In the genomic region with DNA sequence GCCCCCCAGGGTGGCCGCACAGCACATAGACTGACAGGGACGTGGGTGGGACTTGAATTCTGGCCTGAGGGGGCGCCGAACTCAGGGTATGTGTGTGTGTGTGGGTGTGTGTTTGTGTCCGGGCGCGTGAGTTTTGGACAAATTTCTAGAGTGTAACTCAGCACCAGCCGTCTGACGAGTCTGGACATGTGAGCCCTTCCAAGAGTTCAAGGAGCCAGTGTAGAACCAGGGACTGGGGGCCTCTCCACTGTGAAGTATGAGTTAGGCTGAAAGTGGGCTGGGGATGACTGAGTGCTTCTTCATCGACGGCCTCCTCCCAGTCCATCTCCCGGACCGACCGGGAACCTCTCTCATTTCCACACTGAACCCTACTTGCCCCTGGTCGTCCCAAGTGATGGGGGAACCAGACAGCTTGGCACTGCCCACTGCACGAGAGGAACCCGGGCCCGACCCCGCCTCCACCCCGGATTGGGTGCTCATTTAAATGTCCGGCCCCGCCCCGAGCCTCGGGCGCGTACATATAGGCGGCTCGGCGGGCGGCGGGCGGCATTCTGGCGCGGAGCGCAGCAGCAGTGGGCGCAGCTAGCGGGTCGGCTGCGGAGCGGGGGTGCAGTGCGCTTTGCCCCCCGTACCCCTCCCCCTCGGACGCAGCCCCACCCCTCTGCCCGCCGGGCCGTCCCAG, we compare ENCODE assay signal across 8 mouse cellular contexts. TPM values are rescaled to one million over a fixed set of nuclear protein-coding genes. Genes with fewer than 3 reads are reported as not detected.
DNase-seq lines count a peak whose midpoint lies in the region; ATAC-seq lines count a peak whose summit lies in the region.

A gene (plus strand): TSS at position 496 of the 682 bp plus-strand sequence.

- peak; percentile 78 for DNase-seq in T-cell, adult 2 months (ENCODE audit: low spot score)
- peak; percentile 94 for DNase-seq in embryo, embryonic 11 days
- peak; percentile 60 to 67 for DNase-seq in gastrocnemius, postnatal 36 days
- DNase-seq in intestine, embryonic 14.5 days (ENCODE audit: low spot score): peak; percentile 93
- peak; percentile 90 to 95 for DNase-seq in left cerebral cortex, postnatal 10 days (ENCODE audit: extremely low spot score in 1 of 2, low spot score in 2 of 2)
- DNase-seq in right cerebral cortex, postnatal 10 days (ENCODE audit: low spot score in 2 of 2): peak; percentile 95 to 96
- peak; percentile 87 for DNase-seq in urinary bladder, postnatal 25 days (ENCODE audit: low spot score)

- peak within 1 kb of the TSS; percentile 99 for H3K9ac ChIP-seq in intestine, embryonic 14.5 days (ENCODE audit: low read length)

- peak within 1 kb of the TSS; percentile 59 for H3K4me2 ChIP-seq in intestine, embryonic 14.5 days (ENCODE audit: low read length)

- no peaks in the 10 kb centered on the region for H3K27me3 ChIP-seq in intestine, embryonic 14.5 days (replicated peaks; ENCODE audit: control insufficient read depth, insufficient read depth, low read length)
- peaks cover 56% of the 10 kb centered on the region for H3K27me3 ChIP-seq in megakaryocyte, embryonic 14.5 days (replicated peaks)

- peaks cover 29% of the 10 kb centered on the region for H3K36me3 ChIP-seq in intestine, embryonic 14.5 days (ENCODE audit: control insufficient read depth, insufficient read depth, low read length)
- peaks cover 21% of the 10 kb centered on the region for H3K36me3 ChIP-seq in megakaryocyte, embryonic 14.5 days (replicated peaks; ENCODE audit: low read length)

- intact Hi-C loops in gastrocnemius, postnatal 36 days (cut with DNase I): no loop called here
- intact Hi-C loops in left cerebral cortex, postnatal 10 days (cut with DNase I): no loop called here

- 0 out of 2 replicates have a peak, but pooled peaks cover 15% of the 10 kb centered on the region for H3K4me1 ChIP-seq in intestine, embryonic 14.5 days (replicated peaks; ENCODE audit: control insufficient read depth, insufficient read depth, low read length)
- peaks cover 23% of the 10 kb centered on the region for H3K4me1 ChIP-seq in megakaryocyte, embryonic 14.5 days

- WGBS in intestine, embryonic 14.5 days: 6% methylated on average over 47 of the region's 47 CpGs

- H3K4me3 ChIP-seq in intestine, embryonic 14.5 days (ENCODE audit: low read depth, low read length): peak within 1 kb of the TSS; percentile 80
- peak within 1 kb of the TSS; percentile 91 for H3K4me3 ChIP-seq in megakaryocyte, embryonic 14.5 days (replicated peaks)

- peak within 1 kb of the TSS; percentile 95 for H3K27ac ChIP-seq in intestine, embryonic 14.5 days (ENCODE audit: low read depth)

- ATAC-seq in intestine, embryonic 14.5 days (replicated peaks; ENCODE audit: low FRiP score, low TSS enrichment, low read depth): peak; percentile 85

- no peaks in the 10 kb centered on the region for H3K9me3 ChIP-seq in intestine, embryonic 14.5 days (ENCODE audit: control insufficient read depth, low read length)
- H3K9me3 ChIP-seq in megakaryocyte, embryonic 14.5 days: no peaks in the 10 kb centered on the region

RNA-seq across cellular contexts. Expression of the gene that starts here (rescaled TPM):
- total RNA-seq in gastrocnemius, postnatal 36 days (2021): 1 to 10 TPM; 1.0 to 1.9 TPM
- polyA plus RNA-seq in intestine, embryonic 14.5 days (2014; fragmentation: Nextera tagmentation; extraction: Ambion mirVana): 595 and 619 TPM in 2 replicates
- 100 to 1,000 TPM; 884 to 935 TPM for total RNA-seq in left cerebral cortex, postnatal 10 days (2021)
- polyA plus RNA-seq in megakaryocyte, embryonic 14.5 days (2012; ENCODE audit: insufficient read depth, low replicate concordance): 5.0 and 61.7 TPM in 2 replicates

Comparison
In these comparisons a context has a peak if more than half of its experiments do, and no peak if none do; other contexts are left out.
1. Peak in every context shown above with its lines: DNase-seq, ATAC-seq, H3K4me3 ChIP-seq and H3K27ac ChIP-seq.
2. RNA of the gene that starts here (total RNA-seq): 884 to 935 TPM in left cerebral cortex, postnatal 10 days; 1.0 to 1.9 TPM in gastrocnemius, postnatal 36 days; every median in the first group is over 100 times any median in the second.